Mouse (Mus musculus): ENCODE measurements around the gene Gucy2d. TPM values are rescaled to one million over a fixed set of nuclear protein-coding genes. Genes with fewer than 3 reads are reported as not detected.

The Gucy2d gene
- total RNA-seq, 1 experiment from 2014 or later: not detected

GRCm38 (mm10) chr7:98501078-98501477, 60.9 kb downstream of the Gucy2d start:
- no peak for ATAC-seq (replicated peaks; ENCODE audit: insufficient number of reproducible peaks, low FRiP score, low TSS enrichment, poor library complexity, severe bottlenecking)

- ATAC-seq (replicated peaks; ENCODE audit: insufficient number of reproducible peaks, low FRiP score, low TSS enrichment, poor library complexity, severe bottlenecking): no peak
Measured at GRCm38 (mm10) chr7:98502921-98503320, 62.7 kb downstream of the Gucy2d start.

- no peak for ATAC-seq (replicated peaks; ENCODE audit: insufficient number of reproducible peaks, low FRiP score, low TSS enrichment, poor library complexity, severe bottlenecking)
Measured at GRCm38 (mm10) chr7:98503951-98504647, 63.9 kb downstream of the Gucy2d start.

- no peak for ATAC-seq (replicated peaks; ENCODE audit: insufficient number of reproducible peaks, low FRiP score, low TSS enrichment, poor library complexity, severe bottlenecking)
Measured at GRCm38 (mm10) chr7:98504726-98505314, 64.6 kb downstream of the Gucy2d start.

- no peak for ATAC-seq (replicated peaks; ENCODE audit: insufficient number of reproducible peaks, low FRiP score, low TSS enrichment, poor library complexity, severe bottlenecking)
Measured at GRCm38 (mm10) chr7:98505664-98506063, 65.4 kb downstream of the Gucy2d start.

- no peak for ATAC-seq (replicated peaks; ENCODE audit: insufficient number of reproducible peaks, low FRiP score, low TSS enrichment, poor library complexity, severe bottlenecking)
Measured at GRCm38 (mm10) chr7:98510961-98511958, 71.0 kb downstream of the Gucy2d start.

- ATAC-seq (replicated peaks; ENCODE audit: insufficient number of reproducible peaks, low FRiP score, low TSS enrichment, poor library complexity, severe bottlenecking): no peak
Measured at GRCm38 (mm10) chr7:98513251-98513650, 73.0 kb downstream of the Gucy2d start.

- peak; percentile 57 for ATAC-seq (replicated peaks; ENCODE audit: insufficient number of reproducible peaks, low FRiP score, low TSS enrichment, poor library complexity, severe bottlenecking)
Measured at GRCm38 (mm10) chr7:98522576-98522975, 82.4 kb downstream of the Gucy2d start.

- no peak for ATAC-seq (replicated peaks; ENCODE audit: insufficient number of reproducible peaks, low FRiP score, low TSS enrichment, poor library complexity, severe bottlenecking)
Measured at GRCm38 (mm10) chr7:98523070-98523812, 83.0 kb downstream of the Gucy2d start.

GRCm38 (mm10) chr7:98523813-98524361, 83.7 kb downstream of the Gucy2d start:
- peak; percentile 45; the same call in 1 of the 2 replicates for ATAC-seq (replicated peaks; ENCODE audit: insufficient number of reproducible peaks, low FRiP score, low TSS enrichment, poor library complexity, severe bottlenecking)

- no peak for ATAC-seq (replicated peaks; ENCODE audit: insufficient number of reproducible peaks, low FRiP score, low TSS enrichment, poor library complexity, severe bottlenecking)
Measured at GRCm38 (mm10) chr7:98524401-98524800, 84.2 kb downstream of the Gucy2d start.

- no peak for ATAC-seq (replicated peaks; ENCODE audit: insufficient number of reproducible peaks, low FRiP score, low TSS enrichment, poor library complexity, severe bottlenecking)
Measured at GRCm38 (mm10) chr7:98524869-98525699, 84.9 kb downstream of the Gucy2d start.

Other genes with a start within 250 kb of the Gucy2d start
- gene B3gnt6, start 240.9 kb upstream of the Gucy2d start, total RNA-seq (2017): 0.19 to 0.43 TPM in 2 of 3 replicates, not detected in the other
- 111 to 164 TPM (median 121 TPM) in 3 replicates for gene Acer3, start 119.2 kb upstream of the Gucy2d start, total RNA-seq (2017)
- gene Tsku, start 79.1 kb upstream of the Gucy2d start, total RNA-seq (2017): not detected in 3 replicates
- gene Lrrc32, start 48.9 kb downstream of the Gucy2d start, total RNA-seq (2017): 0.10 TPM in 1 of 3 replicates, not detected in the others
- 40.2 to 72.1 TPM (median 41.5 TPM) in 3 replicates for gene Emsy, start 216.4 kb downstream of the Gucy2d start, total RNA-seq (2017)

All from monocyte, adult 5-6 weeks (primary cell).